Mouse (Mus musculus) forebrain, embryonic 16.5 days (tissue): ENCODE data around the gene Olfr322. TPM values are rescaled to one million over a fixed set of nuclear protein-coding genes. Genes with fewer than 3 reads are reported as not detected.
"Not testable (repeated sequence)": the region's sequence is repeated elsewhere in the genome, so short reads cannot be mapped to it uniquely, and the experiment has no call there.

ENCODE experiments used
- ATAC-seq: fragments of 200-750 bp; cut with Nextera tagmentation; 2 replicates; pipeline ENCODE4 v1.8.0; 2017; ENCODE audit warnings: mild to moderate bottlenecking, moderate library complexity
- H3K27ac ChIP-seq: fragments of 300-500 bp; sonication (generic); 2 replicates; pipeline ENCODE4 v1.5.1; 2014; ENCODE audit warnings: low read length, control low read depth
- H3K27me3 ChIP-seq: fragments of 300-500 bp; sonication (generic); replicated peaks from 2 replicates; pipeline ENCODE4 v1.6.1; 2014; ENCODE audit warnings: low read length; ENCODE audit not compliant: control insufficient read depth, insufficient read depth
- H3K36me3 ChIP-seq: fragments of 300-500 bp; sonication (generic); 2 replicates; pipeline ENCODE4 v1.6.1; 2014; ENCODE audit not compliant: control insufficient read depth, insufficient read depth
- H3K4me1 ChIP-seq: fragments of 300-500 bp; sonication (generic); replicated peaks from 2 replicates; pipeline ENCODE4 v1.6.1; 2014; ENCODE audit warnings: low read length; ENCODE audit not compliant: control insufficient read depth, insufficient read depth
- H3K4me2 ChIP-seq: fragments of 300-500 bp; sonication (generic); 2 replicates; pipeline ENCODE4 v1.6.1; 2014; ENCODE audit warnings: mild to moderate bottlenecking, low read length, control low read depth
- H3K4me3 ChIP-seq: fragments of 300-500 bp; sonication (generic); replicated peaks from 2 replicates; pipeline ENCODE4 v1.5.1; 2014; ENCODE audit warnings: mild to moderate bottlenecking, low read length, control low read depth
- H3K9ac ChIP-seq: fragments of 300-500 bp; sonication (generic); replicated peaks from 2 replicates; pipeline ENCODE4 v1.6.1; 2014; ENCODE audit warnings: low read depth, low read length, control low read depth
- H3K9me3 ChIP-seq: fragments of 300-500 bp; sonication (generic); 2 replicates; pipeline ENCODE4 v1.6.1; 2016; ENCODE audit warnings: low read length; ENCODE audit not compliant: control insufficient read depth
- WGBS: fragments of 180-500 bp; shearing (Covaris S2); extraction: QIAGEN DNeasy Blood & Tissue Kit; methylation state at CpG from one replicate; pipeline ENCODE4 v1.1.7; 2014; 5-methylcytosine and 5-hydroxymethylcytosine counted together
- polyA plus RNA-seq: library from polyadenylated mRNA; unstranded; fragments of >200 nt; fragmentation: Nextera tagmentation; extraction: Ambion mirVana; gene quantifications from 2 replicates; pipeline ENCODE4 v1.2.1, GENCODE M21; 2015

The Olfr322 gene
- polyA plus RNA-seq, 1 experiment from 2014 or later = not detected

DNA sequence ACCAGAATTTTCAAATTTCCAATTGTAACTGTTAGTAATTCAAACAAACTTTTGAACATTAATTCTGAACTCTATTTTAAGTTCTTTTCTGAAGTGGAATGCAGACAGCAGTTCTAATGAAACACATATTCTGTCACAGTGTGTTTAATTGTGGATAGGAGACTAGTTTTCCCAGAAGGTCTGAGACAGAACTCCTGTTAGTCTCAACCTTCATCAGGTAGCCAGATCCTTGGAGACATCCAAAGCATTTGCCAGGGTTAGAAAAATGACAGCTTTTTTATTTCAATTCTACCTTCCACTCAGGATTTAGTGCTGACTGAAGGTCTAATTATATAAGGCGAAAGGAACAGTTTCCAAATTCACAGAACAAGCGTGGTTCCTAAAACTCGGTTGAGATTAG is 40.3 kb downstream of the Olfr322 start, which contains the start of gene Olfr319:
Gene Olfr319 (plus strand): TSS at position 301 of the 400 bp plus-strand sequence.
- H3K9me3 ChIP-seq = peaks cover 5% of the 10 kb centered on the region; the same call in 1 of the 2 replicates
- 86% methylated on average over 3 of the region's 3 CpGs for WGBS
- no peak for ATAC-seq
- no peak within 1 kb of the TSS for H3K4me3 ChIP-seq
- no peak within 1 kb of the TSS for H3K9ac ChIP-seq
- no peaks in the 10 kb centered on the region for H3K4me1 ChIP-seq
- no peaks in the 10 kb centered on the region for H3K27me3 ChIP-seq
- H3K27ac ChIP-seq = no peak within 1 kb of the TSS
- no peak within 1 kb of the TSS for H3K4me2 ChIP-seq
- no peaks in the 10 kb centered on the region for H3K36me3 ChIP-seq

DNA sequence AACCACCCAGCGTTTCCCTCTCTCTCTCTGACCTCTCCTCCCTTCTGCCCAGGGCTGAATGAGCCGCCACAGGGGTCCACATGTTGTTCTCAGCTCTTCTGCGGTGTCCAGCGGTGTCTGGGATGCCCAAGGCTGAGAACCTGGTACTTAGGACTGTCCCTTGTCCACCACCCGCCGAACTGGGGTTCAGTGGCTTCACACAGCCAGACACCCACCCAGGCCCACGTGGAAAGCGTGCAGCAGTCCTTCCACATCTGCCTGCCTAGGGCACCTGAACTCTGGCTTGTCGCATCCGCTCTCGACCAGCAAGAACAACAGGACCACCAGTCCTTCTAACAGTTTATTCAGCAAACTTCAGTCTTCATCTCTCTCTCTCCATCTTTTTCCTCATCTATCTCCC is 50.5 kb downstream of the Olfr322 start:
- no peaks in the 10 kb centered on the region for H3K27me3 ChIP-seq
- no peaks in the 10 kb centered on the region for H3K9me3 ChIP-seq
- no peak overlapping the region for H3K4me2 ChIP-seq
- no peak for ATAC-seq
- H3K4me3 ChIP-seq = no peak overlapping the region
- H3K27ac ChIP-seq = no peak overlapping the region
- no peak overlapping the region for H3K9ac ChIP-seq
- no peaks in the 10 kb centered on the region for H3K4me1 ChIP-seq
- H3K36me3 ChIP-seq = no peaks in the 10 kb centered on the region
- WGBS = 82% methylated on average over 11 of the region's 11 CpGs

GRCm38 (mm10) chr11:58717723-58718122 is 59.1 kb downstream of the Olfr322 start:
- not testable (repeated sequence) for H3K9ac ChIP-seq, H3K4me3 ChIP-seq, ATAC-seq, H3K36me3 ChIP-seq, H3K9me3 ChIP-seq, H3K4me2 ChIP-seq, H3K4me1 ChIP-seq, H3K27me3 ChIP-seq, H3K27ac ChIP-seq
- WGBS = 89% methylated on average over 6 of the region's 7 CpGs

Other genes with a start within 250 kb of the Olfr322 start
- not detected in 2 replicates for gene 1810065E05Rik, start 237.7 kb upstream of the Olfr322 start, polyA plus RNA-seq
- gene Gm12253, start 226.2 kb upstream of the Olfr322 start, polyA plus RNA-seq = not detected in 2 replicates
- not detected in 2 replicates for gene Lypd9, start 205.9 kb upstream of the Olfr322 start, polyA plus RNA-seq
- gene Olfr30, start 196.5 kb upstream of the Olfr322 start, polyA plus RNA-seq = not detected in 2 replicates
- gene Olfr332, start 166.2 kb upstream of the Olfr322 start, polyA plus RNA-seq = not detected in 2 replicates
- gene Olfr331, start 156.2 kb upstream of the Olfr322 start, polyA plus RNA-seq = not detected in 2 replicates
- not detected in 2 replicates for gene Olfr330, start 123.9 kb upstream of the Olfr322 start, polyA plus RNA-seq
- not detected in 2 replicates for gene Olfr329-ps, start 112.4 kb upstream of the Olfr322 start, polyA plus RNA-seq
- gene Olfr328, start 103.1 kb upstream of the Olfr322 start, polyA plus RNA-seq = not detected in 2 replicates
- not detected in 2 replicates for gene Olfr224, start 88.2 kb upstream of the Olfr322 start, polyA plus RNA-seq
- not detected in 2 replicates for gene Olfr325, start 81.1 kb upstream of the Olfr322 start, polyA plus RNA-seq
- not detected in 2 replicates for gene Olfr324, start 63.7 kb upstream of the Olfr322 start, polyA plus RNA-seq
- not detected in 2 replicates for gene 2210407C18Rik, start 42.7 kb upstream of the Olfr322 start, polyA plus RNA-seq
- not detected in 2 replicates for gene Olfr323, start 28.3 kb upstream of the Olfr322 start, polyA plus RNA-seq
- gene Trim58, start 18.3 kb upstream of the Olfr322 start, polyA plus RNA-seq = 0.09 TPM in 1 of 2 replicates, not detected in the other
- gene Olfr320, start 22.3 kb downstream of the Olfr322 start, polyA plus RNA-seq = not detected in 2 replicates
- not detected in 2 replicates for gene Olfr319, start 40.4 kb downstream of the Olfr322 start, polyA plus RNA-seq
- gene Olfr318, start 65.2 kb downstream of the Olfr322 start, polyA plus RNA-seq = not detected in 2 replicates
- 0.16 TPM in 1 of 2 replicates, not detected in the other for gene Olfr317, start 80.4 kb downstream of the Olfr322 start, polyA plus RNA-seq
- not detected in 2 replicates for gene Olfr316, start 94.0 kb downstream of the Olfr322 start, polyA plus RNA-seq
- gene Olfr315, start 114.4 kb downstream of the Olfr322 start, polyA plus RNA-seq = not detected in 2 replicates
- gene Olfr314, start 124.2 kb downstream of the Olfr322 start, polyA plus RNA-seq = not detected in 2 replicates
- gene Fam183b, start 143.2 kb downstream of the Olfr322 start, polyA plus RNA-seq = 1.8 and 5.4 TPM in 2 replicates
- not detected in 2 replicates for gene Olfr313, start 156.2 kb downstream of the Olfr322 start, polyA plus RNA-seq
- not detected in 2 replicates for gene Olfr312, start 170.5 kb downstream of the Olfr322 start, polyA plus RNA-seq
- not detected in 2 replicates for gene Olfr311, start 180.5 kb downstream of the Olfr322 start, polyA plus RNA-seq
- gene Gm12258, start 188.4 kb downstream of the Olfr322 start, polyA plus RNA-seq = 25.1 and 25.9 TPM in 2 replicates
- 11.5 and 13.6 TPM in 2 replicates for gene 2810021J22Rik, start 208.4 kb downstream of the Olfr322 start, polyA plus RNA-seq
- gene Zfp39, start 245.4 kb downstream of the Olfr322 start, polyA plus RNA-seq = 7.5 and 8.1 TPM in 2 replicates